Mouse (Mus musculus) heart, adult 18-20 months (tissue): ENCODE results near the gene Pfkfb3. TPM values are rescaled to one million over a fixed set of nuclear protein-coding genes. Genes with fewer than 3 reads are reported as not detected.

Source experiments
- DNase-seq, 2 experiments: peaks; one replicate each; pipeline ENCODE4 v3.0.0; 2021 to 2022; ENCODE audit warnings: mixed read lengths in 1 of 2
- total RNA-seq, 2 experiments: library from RNA; stranded (reverse); gene quantifications; 2 replicates each; pipeline ENCODE4 v1.2.3; 2021

Gene Pfkfb3
- total RNA-seq, 2 experiments from 2014 or later, result 11.3 to 23.2 TPM

DNA sequence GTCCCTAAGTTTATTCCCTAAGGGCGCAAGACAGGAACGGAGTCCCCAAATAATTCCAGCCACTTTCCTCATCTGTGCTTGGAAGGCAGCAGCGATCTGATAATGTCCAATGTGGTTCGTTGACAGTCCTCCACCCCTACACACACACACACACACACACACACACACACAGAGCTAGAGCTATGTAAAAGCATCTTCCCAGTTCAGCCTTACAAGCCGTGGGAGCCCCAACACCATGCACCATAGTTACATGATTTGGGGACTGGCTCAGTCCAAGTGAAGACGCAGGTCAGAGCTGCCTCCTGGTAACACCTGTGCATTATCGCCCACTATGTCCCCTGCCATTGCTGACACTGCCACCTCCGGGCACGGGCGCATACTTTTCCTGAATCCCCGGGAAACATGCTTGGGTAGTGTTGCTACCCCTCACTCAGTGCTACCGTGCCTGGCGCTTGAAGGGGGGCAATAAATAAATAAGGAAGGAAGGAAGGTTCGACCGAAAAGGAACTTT is 51.6 kb downstream of the Pfkfb3 start:
- no peak for DNase-seq

DNA sequence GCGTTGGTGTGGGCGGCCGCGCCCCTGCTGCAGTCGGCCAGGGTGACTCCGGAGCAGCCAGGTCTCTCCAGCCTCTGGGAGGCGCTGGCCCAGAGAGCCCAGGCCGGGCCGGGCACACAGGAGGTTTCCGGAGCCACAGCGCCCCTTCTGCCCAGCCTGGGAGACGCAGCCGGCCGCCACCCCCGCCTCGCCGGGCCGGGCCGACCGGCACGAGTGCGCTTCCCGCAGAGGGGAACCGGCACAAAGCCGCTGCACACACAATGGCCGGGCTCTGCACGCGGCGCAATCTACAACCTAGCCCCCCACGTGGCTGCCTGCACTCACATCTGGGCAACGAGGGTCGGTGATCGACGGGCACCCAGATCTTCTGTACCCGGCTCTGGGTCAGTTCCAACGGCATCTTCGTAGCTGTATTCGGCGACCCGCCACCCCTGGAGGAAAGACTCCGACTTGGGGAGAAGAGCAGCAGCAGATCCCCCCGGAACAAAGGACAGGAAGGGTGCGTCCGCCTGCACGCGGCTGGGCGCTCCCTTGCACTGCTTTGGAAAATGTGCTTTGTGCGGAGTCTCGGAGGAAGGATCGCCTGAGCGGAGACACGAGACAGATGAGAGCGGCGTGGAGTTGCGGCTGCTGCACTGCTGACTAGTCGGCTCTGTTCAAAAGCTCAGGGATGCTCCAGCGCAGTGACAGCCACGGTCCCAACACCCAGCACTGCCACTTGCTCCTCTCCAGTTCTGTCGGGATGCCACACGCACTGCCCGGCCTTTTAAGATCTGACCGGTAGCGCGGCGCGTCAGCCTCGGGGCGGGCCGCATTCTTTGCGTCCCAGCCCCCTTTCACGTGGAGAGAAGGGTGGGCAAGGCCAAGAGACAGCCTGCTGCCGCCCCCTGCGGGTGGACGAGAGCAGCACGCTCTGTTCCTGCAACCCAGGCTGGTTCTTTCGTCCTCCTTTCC is 52.3 kb downstream of the Pfkfb3 start:
- peak; percentile 94 for DNase-seq

DNA sequence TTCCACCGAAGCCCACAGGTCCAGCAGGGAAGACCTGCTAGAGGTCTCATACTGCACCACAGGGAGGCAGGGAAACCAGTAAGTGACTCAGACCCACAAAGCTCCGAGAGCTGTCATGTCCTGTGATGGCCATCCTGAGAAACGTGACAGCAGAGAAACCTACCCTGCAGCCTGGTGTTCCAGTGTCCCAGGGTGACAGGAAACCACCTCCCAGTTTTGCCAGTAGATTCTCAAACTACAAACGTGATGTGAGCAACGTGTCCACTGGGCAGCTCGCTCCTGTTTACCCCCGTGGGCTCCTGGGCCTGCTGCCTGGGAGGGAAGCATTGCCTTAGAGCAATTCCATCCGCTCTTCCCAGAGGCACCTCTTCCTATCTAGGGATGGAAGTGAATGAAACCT is 53.2 kb downstream of the Pfkfb3 start:
- DNase-seq, result peak in 1 of 2 experiments; percentile 29

DNA sequence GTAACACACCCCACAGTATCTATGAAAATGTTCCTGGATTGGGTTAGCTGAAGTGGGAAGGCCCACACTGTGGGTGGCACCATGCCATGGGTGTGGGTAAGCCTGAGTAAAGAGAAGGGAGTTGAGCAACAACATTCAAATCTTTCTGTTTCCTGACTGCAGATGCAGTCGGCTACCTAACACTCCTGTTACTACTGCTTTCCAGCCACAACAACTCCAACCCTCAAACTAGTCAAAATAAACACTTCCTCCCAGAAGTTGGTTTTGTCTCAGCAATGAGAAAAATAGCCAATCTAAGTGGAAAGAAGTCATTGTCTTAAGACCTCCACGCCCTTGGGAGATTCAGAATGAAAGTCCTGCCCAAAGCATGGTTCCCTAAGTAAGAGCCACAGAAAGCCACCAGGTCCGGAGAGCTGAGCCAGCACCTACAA is 57.3 kb downstream of the Pfkfb3 start:
- peak; percentile 61 to 73 for DNase-seq

DNA sequence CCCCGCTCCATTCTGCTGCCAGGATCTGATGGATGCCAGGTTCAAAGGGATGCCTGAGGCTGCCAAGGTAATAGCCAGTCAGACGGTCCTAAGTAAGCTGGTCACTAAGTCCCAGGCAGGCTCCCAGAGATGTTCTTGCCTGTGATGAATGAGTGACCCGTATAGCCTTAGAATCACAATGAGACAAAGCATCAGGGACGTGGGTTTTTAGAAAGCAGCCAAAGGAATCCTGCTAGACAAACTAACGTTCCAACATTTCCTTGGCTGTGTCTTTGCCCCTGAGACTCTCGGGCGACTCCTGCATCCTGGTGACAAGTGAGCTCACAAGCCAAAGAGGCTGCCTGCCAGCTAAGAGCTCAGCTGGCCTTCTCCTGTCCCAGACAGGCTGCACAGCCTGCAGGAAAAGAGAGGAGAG is 59.0 kb downstream of the Pfkfb3 start:
- peak; percentile 61 to 78 for DNase-seq

DNA sequence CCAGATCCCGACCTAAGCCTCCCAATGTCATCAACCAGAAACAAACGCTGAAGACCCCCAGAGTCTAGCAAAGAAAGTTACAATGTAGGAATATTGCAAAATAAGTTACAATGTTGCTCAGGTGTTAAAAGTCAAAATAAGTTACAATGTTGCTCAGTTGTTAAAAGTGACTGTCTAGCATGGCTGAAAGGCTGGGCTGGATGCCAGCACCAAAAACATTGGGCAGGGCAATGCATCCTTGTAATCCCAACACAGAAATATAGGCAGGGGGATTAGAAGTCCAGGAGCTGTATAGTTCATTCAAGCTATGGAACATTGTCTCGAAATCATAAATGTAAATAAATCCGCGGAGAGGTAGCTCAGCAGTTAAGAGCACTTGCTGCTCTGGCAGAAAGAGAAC is 61.0 kb downstream of the Pfkfb3 start:
- DNase-seq, result no peak

DNA sequence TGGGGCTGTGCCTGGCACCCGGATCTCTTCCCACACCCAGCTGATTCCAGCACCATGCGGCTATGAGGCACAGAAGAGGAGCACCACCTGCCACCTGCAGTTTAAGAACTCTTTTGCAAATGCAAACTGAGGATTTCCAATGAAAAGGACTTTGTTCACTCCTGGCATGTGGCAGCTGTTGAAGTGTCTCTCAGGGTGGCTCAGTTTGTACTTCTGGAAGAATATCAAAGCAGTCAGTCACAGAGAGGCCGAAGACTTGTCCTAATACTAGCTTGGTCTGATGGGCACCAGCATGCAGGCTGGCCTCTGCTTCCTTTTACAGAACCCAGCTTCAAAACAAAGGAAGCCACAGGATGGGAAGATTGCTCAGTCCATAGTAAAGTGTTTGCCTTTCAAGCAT is 62.4 kb downstream of the Pfkfb3 start:
- DNase-seq, result no peak

DNA sequence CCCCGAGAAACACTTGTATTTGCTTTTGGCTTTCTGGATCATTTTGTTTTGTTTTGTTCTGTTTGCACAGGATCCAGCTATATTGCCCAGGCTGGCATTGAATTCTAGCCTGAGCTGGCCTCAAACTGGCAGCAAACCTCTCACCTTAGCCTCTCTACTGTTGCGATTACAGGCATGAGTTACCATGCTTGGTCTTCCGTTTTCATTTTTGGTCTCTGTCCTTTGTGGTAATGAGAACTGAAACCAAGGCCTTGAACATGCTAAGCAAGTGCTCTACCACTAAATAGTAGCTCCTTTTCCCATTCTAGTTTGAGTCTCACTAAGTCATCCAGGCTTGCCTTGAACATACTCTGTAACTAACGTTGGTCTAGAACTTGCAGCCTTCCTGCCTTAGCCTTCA is 63.3 kb downstream of the Pfkfb3 start:
- no peak for DNase-seq

DNA sequence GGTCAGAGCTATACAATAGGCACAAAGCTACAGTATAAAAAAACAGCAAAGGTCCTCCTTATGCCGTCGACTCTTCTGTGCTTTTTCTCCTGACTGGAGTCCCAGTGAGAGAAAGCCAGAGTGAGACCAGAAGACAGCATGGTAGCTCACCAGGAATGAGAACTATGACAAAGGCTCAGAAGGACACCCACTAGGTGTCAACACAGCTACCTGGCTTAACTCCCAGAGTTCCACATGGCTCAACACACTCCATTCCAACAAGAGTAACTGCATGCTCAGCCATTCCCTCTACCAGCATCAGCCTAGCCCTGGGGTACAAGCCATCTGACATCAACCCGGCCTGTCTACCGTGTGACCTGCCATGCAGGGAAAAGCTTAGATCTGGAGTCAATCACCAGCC is 70.7 kb downstream of the Pfkfb3 start:
- no peak for DNase-seq

DNA sequence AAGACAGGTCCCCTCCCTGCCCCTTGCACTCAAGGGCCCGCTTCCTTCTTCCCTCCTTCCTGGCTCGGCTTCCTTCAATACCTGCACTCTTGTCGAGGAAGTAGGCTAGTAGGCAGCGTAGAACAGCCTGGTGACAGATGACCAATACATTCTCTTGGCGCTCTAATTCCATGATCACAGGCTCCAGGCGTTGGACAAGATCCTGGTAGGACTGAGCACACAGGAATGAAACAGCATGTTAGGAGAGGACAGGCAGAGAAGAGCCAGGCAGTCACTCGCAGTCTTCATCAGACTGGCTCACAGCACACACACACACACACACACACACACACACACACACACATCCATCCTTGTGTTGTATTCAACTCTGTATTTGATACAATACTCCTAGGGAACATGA is 71.5 kb downstream of the Pfkfb3 start:
- DNase-seq, result no peak

DNA sequence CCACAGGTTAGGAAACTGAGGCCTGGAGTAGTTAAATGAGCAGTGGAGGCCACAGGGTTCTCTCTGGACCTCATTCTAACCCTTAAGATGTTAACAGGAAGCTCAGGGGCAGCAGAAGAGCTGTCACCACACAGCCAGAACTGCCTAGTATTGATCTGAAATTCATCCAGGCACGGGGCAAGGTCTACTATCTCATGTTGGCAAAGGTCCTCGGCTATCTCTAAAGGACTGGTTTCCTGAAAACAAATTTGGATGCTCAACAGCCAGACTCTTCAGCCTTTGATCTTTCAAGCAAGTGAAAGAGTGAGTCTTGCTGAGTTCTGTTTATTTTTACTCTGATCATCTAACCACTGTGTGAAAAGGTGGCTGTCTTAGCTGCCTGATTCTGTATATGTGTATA is 74.9 kb downstream of the Pfkfb3 start:
- DNase-seq, result no peak

DNA sequence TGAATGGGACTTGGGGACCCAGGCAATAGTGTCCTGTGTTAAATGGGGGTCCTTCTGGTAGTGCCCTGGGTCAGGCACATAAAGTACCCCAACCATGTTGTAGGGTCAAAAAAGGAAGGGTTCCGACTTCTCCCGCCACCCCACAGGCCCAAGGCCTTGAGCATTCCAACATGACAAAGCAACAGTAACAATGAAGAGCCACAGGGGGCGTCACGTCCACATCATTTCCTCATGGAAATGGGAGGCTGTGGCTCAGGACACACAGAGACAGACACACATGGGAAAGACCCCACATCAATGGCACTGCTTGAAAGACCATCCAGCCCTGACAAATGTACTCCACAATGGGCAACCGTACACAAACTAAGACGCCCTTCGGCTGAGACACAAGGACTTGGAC is 78.6 kb downstream of the Pfkfb3 start:
- no peak for DNase-seq

DNA sequence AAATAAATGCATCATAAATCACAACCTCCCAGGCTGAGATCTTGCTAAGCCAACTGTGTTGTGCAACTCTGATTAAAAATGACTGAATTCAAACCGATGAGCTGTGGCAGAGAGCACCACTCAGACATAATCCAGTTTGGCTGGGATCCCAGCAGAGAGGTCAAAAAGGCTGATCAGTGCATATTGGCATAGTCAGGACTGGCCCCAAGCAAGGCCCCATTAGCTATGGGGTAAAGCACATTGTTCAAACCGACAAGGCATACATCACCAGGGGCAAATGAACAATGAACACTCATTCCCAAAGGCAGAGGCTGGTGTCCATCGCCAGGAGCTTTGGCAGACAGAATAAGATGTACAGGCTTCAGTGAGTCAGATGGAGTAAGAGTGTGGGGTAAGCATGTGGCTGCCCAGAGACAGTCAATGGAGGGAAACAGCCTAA is 89.2 kb downstream of the Pfkfb3 start:
- no peak for DNase-seq

DNA sequence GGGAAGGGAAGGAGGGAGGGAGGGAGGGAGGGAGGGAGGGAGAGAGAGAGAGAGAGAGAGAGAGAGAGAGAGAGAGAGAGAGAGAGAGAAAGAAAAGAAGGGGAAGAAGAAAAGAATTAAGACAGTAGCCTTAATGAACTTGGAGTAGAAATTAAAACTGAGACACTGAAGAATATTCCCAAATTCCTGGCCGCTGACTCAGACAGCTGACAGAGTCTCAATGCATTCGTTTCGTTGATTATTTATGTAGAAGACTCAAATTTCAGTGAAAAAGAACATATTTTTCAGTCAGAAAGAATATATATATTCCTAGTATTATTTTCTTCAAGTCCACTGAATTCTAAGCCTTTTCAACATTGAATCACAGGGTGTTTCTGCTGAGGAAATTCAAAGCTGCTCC is 92.9 kb downstream of the Pfkfb3 start:
- no peak for DNase-seq

DNA sequence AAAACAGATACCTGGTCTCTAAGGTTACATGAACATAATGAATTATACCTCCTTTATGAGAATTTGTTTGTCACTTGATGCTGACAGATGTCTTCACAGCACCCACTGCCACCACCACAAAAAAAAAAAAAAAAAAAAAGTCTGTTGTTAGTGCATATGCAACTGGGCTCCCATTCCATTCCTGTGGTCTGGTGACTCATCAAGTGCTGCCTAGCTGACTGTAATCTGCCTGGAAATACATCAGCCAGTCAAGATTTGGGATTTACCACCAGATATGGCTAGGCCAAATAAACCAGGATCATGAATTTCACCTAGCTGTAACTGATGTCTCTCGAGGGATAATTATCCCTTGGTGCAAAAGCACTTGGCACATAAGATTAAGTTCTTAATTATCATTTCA is 95.4 kb downstream of the Pfkfb3 start:
- DNase-seq, result no peak

DNA sequence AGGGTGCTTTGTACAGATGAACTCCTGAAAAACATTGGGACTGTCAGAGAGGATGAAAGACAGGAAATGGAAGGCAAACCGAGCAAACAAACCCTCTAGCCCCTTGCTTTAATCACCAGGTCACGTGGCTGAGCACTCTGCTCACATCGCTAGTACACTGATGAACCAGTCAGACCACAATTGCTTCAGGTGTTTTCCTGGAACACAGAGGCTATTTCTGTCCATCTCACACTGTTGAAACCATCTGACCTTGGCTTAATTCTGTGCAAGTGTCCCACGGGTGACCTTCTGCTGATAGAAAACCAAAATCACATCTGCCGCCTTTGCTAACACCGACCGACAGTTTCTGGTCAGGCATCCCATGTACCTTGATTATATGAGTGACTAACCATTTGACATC is 96.0 kb downstream of the Pfkfb3 start:
- DNase-seq, result no peak

DNA sequence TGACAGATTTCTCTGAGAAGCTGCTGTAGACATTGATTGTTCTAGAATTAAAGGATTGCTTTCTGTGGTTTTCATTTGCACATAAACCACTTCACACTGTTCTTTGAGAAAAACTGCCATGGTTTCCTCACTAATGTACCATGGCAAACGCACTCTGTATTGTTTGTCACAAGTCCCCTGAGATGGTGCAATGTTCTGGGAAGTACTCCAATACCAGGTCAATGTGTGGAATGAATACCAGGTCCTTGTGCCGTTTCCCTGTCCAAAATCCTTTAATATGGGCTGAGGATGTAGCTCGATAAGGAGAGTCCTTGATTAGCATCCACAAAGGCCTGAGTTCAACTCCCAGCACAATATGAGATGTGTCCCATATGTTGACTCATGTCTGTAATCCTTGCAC is 105.2 kb downstream of the Pfkfb3 start:
- no peak for DNase-seq

DNA sequence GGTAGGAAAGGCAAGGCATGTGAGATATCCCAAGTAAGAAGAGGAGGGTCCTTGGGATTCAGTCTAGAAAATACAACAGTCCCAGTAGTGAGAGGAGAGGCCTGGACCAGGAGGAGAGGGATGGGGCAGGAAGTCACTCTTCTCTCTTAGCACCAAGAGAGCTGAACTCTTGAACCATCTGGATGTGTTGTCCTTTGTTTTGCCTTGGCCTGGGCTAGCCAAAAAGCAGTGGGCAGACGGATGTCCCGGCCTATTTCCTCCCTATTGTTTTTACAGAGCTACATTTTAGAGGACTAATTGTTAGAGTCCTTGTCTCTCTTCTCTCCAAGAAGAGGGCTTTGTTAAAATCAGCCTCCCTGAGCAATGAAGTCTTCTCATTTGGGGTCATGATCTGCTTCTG is 106.0 kb downstream of the Pfkfb3 start:
- DNase-seq, result peak in 1 of 2 experiments; percentile 59

DNA sequence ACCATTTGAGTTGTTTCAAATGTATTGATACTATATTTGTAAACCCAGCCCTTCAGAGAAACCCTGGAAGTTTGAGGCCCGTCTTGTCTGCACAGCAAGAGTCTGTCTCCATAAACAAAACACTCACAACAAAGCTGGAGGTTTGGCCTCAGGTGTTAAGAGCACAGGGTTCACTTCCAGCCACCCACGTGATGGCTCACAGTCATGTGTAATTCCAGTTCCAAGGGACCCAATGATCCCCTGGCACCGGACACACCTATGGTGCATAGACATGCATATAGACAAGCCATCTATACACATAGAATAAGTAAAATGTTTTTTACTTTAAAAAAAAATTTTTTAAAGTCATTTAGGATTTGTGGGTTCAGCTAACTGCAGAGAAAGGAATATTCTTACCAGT is 108.2 kb downstream of the Pfkfb3 start:
- DNase-seq, result no peak

DNA sequence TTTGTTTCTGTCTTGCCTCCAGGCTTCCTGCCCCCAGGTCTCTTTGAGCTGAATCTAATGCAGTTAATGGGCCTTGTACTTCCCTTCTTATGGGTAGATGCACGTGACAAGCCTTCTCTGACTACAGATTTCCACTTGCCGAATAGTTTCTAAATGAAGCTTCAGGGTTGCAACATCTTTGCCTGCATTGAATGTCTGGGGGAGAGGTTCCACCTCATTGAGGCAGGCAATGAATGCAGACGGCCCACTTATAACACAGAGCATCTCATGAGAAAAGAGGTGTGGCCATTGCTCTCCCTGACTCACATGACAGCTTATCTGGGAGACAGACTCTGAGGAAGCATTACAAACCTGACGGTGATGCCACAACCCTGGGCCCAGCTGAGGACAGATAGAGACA is 112.0 kb downstream of the Pfkfb3 start:
- DNase-seq, result peak in 1 of 2 experiments; percentile 21

DNA sequence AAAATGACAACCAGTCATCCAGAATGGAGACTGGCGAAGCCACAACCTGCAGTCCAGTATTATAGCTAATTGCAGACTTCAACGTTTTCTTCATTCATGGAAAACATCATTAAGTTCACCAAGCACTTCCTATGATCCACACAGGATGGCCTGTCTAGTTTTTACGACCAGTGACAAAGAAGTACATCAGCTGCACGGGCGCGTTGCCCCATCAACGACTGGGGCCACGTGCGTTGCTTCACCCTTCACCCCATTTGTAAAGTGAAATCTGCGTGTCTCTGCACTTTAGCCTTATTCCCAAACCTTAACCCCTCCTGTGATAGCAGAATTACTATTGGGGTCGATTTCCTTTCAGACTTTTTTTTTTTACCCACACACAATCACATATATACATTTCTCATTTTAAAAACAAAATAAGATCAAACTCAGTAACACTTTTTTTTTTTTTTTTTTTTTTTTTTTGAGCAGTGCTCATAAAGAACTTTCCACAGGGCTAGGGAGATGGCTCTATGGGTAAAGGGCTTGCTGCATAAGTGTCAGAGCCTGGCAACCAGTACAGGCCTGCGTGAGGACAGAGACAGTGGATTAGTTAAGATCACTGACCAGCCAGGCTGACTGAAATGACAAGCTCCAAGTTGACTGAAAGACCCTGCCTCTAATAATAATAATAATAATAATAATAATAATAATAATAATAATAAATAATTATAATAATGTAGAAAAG is 115.5 kb downstream of the Pfkfb3 start:
- DNase-seq, result no peak

DNA sequence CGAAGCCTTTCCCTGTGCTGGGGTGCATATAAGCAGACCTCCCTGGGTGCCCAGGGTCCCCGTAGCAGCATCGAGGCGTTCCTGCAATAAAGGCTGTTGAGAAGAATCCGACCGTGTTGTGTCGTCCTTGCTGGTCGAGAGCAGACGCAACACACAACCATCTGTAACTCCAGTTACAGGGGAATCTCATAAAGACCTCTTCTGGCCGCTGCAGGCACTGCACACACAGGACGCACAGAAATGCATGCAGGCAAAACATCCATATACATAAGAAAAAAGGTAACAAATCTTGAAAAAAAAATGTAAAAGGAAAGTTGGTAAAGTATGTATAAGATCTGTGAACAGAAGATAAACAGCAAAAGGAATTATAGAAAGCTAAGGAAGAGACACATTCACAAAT is 117.5 kb downstream of the Pfkfb3 start:
- no peak for DNase-seq

DNA sequence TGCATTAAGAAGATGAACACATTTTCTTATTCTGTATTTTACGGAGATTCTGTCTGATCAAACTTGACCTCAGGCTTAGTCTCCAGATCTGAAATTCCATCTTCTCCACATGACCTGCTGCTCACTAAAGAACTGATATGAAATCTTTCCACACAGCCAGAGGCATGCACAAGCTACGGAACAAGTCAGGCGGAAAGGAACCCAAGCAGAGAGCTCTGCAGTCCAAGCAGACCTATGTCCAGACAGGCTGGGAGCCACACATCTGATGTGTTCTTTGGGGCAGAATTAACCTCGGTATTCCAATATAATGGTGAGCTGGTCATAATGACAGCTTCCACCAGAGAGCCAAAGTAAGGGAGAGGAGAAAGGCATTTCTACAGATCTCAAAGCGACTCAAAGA is 120.5 kb downstream of the Pfkfb3 start:
- DNase-seq, result no peak
